Mouse (Mus musculus) NIH3T3 (cell line): ENCODE results near the gene Vmn1r46.
"Not testable (repeated sequence)": the region's sequence is repeated elsewhere in the genome, so short reads cannot be mapped to it uniquely, and the experiment has no call there.

Experiments used
- DNase-seq: peaks from one replicate; pipeline ENCODE4 v3.0.0-alpha.2; 2012; ENCODE audit warnings: low read depth

Vmn1r46 gene

DNA sequence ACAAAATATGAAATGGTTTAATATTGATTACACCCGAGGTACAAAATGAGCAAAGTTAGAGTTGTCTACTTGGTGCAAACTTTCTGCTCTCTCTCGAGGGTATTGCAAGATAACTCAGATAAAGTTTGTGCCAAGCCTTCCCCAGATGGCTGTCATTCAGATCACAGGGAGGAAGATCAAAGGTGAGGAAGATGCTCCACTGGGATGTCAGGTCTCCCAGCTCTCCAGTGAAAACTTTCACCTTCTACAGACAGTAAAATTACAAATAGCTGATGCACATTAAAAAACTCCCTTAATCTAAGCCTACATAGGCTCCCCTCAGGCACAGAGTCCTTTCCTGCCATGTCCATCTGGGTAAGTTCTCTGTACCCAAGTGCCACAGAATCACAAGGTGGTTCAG, at the start of gene Vmn1r46:
Gene Vmn1r46, plus strand, starts transcription at position 301 of the 400 bp plus-strand sequence.
- no peak for DNase-seq

DNA sequence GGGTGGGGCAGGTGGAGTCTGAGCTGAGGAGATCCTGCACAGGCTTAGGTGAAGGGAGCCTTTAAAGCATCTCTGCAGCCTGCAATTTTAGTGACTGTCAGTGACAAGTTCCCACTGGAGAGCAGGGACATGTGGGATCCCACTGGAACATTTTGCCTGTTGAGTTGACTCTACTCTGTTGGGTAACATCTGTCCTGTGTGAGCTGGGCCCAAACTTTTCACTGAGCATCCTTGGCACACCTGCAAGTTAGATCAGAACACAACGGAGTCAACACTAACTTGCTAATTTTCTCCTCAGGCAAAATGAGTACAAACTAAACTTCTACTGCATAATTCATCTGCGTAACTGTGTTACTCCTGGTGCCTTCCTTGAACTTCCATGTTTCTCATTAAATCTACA, 28.6 kb upstream of the Vmn1r46 start, which contains the start of gene Vmn1r45:
Gene Vmn1r45, minus strand, starts transcription at position 101 of the 400 bp plus-strand sequence.
- DNase-seq: not testable (repeated sequence)

GRCm38 (mm10) chr6:89940926-89941325, 28.2 kb upstream of the Vmn1r46 start:
- peak; percentile 72 for DNase-seq

- peak; percentile 68 for DNase-seq
These were observed 15.6 kb upstream of the Vmn1r46 start for GRCm38 (mm10) chr6:89953556-89953955.

GRCm38 (mm10) chr6:89966341-89966740, 2.8 kb upstream of the Vmn1r46 start:
- DNase-seq: peak; percentile 43

- peak; percentile 66 for DNase-seq
These were observed 16.9 kb downstream of the Vmn1r46 start for GRCm38 (mm10) chr6:89985989-89986388.

GRCm38 (mm10) chr6:90015847-90016246, 46.7 kb downstream of the Vmn1r46 start, which contains the start of gene Vmn1r47:
Gene Vmn1r47 (plus strand): TSS chr6:90016147.
- DNase-seq: not testable (repeated sequence)
